Mouse (Mus musculus): ENCODE measurements around the gene Cdc34. TPM values are rescaled to one million over a fixed set of nuclear protein-coding genes. Genes with fewer than 3 reads are reported as not detected.

Gene Cdc34
- polyA plus RNA-seq, 1 experiment from 2014 or later = 213 TPM

GRCm38 (mm10) chr10:79668771-79669575 is 13.0 kb upstream of the Cdc34 start, which contains the start of gene Tpgs1:
Gene Tpgs1, plus strand, starts transcription at chr10:79669369.
- Histone ChIP-seq H3K4me3 (ENCODE audit: low read depth, low read length) (peak within 1 kb of the TSS; percentile 99), H3K9ac (ENCODE audit: low read depth, low read length) (peak within 1 kb of the TSS; percentile 86), H3K4me2 (peak within 1 kb of the TSS; percentile 91), H3K27ac (ENCODE audit: low read depth, low read length) (peak within 1 kb of the TSS; percentile 88), H3K4me1 (replicated peaks; ENCODE audit: control insufficient read depth, insufficient read depth, low read length) (peaks cover 13% of the 10 kb centered on the region), H3K27me3 (replicated peaks; ENCODE audit: control insufficient read depth, insufficient read depth, low read length) (no peaks in the 10 kb centered on the region), H3K36me3 (ENCODE audit: control insufficient read depth, insufficient read depth, low read length) (0 out of 2 replicates have a peak, but pooled peaks cover 2% of the 10 kb centered on the region), H3K9me3 (ENCODE audit: control insufficient read depth, low read length) (no peaks in the 10 kb centered on the region)
- under 1% methylated on average over 45 of the region's 45 CpGs for WGBS
- ATAC-seq (replicated peaks; ENCODE audit: low FRiP score) (peak; percentile 74), DNase-seq (ENCODE audit: low spot score) (peak; percentile 94)

- under 1% methylated on average over 47 of the region's 47 CpGs for WGBS
- DNase-seq (ENCODE audit: low spot score) (peak; percentile 88), ATAC-seq (replicated peaks; ENCODE audit: low FRiP score) (peak; percentile 58)
- H3K9ac ChIP-seq (ENCODE audit: low read depth, low read length) = peak overlapping the region; percentile 86
- no peaks in the 10 kb centered on the region for H3K9me3 ChIP-seq (ENCODE audit: control insufficient read depth, low read length)
- H3K27ac ChIP-seq (ENCODE audit: low read depth, low read length) = peak overlapping the region; percentile 88
- H3K27me3 ChIP-seq (replicated peaks; ENCODE audit: control insufficient read depth, insufficient read depth, low read length) = no peaks in the 10 kb centered on the region
- 0 out of 2 replicates have a peak, but pooled peaks cover 2% of the 10 kb centered on the region for H3K36me3 ChIP-seq (ENCODE audit: control insufficient read depth, insufficient read depth, low read length)
- peaks cover 10% of the 10 kb centered on the region for H3K4me1 ChIP-seq (replicated peaks; ENCODE audit: control insufficient read depth, insufficient read depth, low read length)
- peak overlapping the region; percentile 91 for H3K4me2 ChIP-seq
- peak overlapping the region; percentile 99 for H3K4me3 ChIP-seq (ENCODE audit: low read depth, low read length)
These were observed 12.4 kb upstream of the Cdc34 start for GRCm38 (mm10) chr10:79669576-79670057.

GRCm38 (mm10) chr10:79670071-79670888 is 11.7 kb upstream of the Cdc34 start:
- Histone ChIP-seq H3K36me3 (ENCODE audit: control insufficient read depth, insufficient read depth, low read length) (0 out of 2 replicates have a peak, but pooled peaks cover 2% of the 10 kb centered on the region), H3K9ac (ENCODE audit: low read depth, low read length) (peak overlapping the region; percentile 86), H3K4me3 (ENCODE audit: low read depth, low read length) (peak overlapping the region; percentile 99), H3K4me2 (peak overlapping the region; percentile 91), H3K27me3 (replicated peaks; ENCODE audit: control insufficient read depth, insufficient read depth, low read length) (no peaks in the 10 kb centered on the region), H3K27ac (ENCODE audit: low read depth, low read length) (0 out of 2 replicates have a peak overlapping the region, but pooled peaks have one; percentile 88), H3K9me3 (ENCODE audit: control insufficient read depth, low read length) (no peaks in the 10 kb centered on the region), H3K4me1 (replicated peaks; ENCODE audit: control insufficient read depth, insufficient read depth, low read length) (peaks cover 10% of the 10 kb centered on the region)
- WGBS = 34% methylated on average over 15 of the region's 15 CpGs
- no peak for DNase-seq (ENCODE audit: low spot score)
- peak; percentile 19; the same call in 1 of the 2 replicates for ATAC-seq (replicated peaks; ENCODE audit: low FRiP score)

- DNase-seq (ENCODE audit: low spot score) = no peak
- peaks cover 2% of the 10 kb centered on the region; the same call in 1 of the 2 replicates for H3K36me3 ChIP-seq (ENCODE audit: control insufficient read depth, insufficient read depth, low read length)
- H3K9me3 ChIP-seq (ENCODE audit: control insufficient read depth, low read length) = no peaks in the 10 kb centered on the region
- 67% methylated on average over 6 of the region's 6 CpGs for WGBS
- 0 out of 2 replicates have a peak overlapping the region, but pooled peaks have one; percentile 17 for H3K4me2 ChIP-seq
- H3K4me1 ChIP-seq (replicated peaks; ENCODE audit: control insufficient read depth, insufficient read depth, low read length) = peaks cover 10% of the 10 kb centered on the region
- no peak overlapping the region for H3K9ac ChIP-seq (ENCODE audit: low read depth, low read length)
- ATAC-seq (replicated peaks; ENCODE audit: low FRiP score) = no peak
- no peaks in the 10 kb centered on the region for H3K27me3 ChIP-seq (replicated peaks; ENCODE audit: control insufficient read depth, insufficient read depth, low read length)
- no peak overlapping the region for H3K27ac ChIP-seq (ENCODE audit: low read depth, low read length)
- H3K4me3 ChIP-seq (ENCODE audit: low read depth, low read length) = no peak overlapping the region
These were observed 10.5 kb upstream of the Cdc34 start for GRCm38 (mm10) chr10:79671396-79672087.

GRCm38 (mm10) chr10:79672088-79672455 is 9.9 kb upstream of the Cdc34 start:
- Histone ChIP-seq H3K27me3 (replicated peaks; ENCODE audit: control insufficient read depth, insufficient read depth, low read length) (no peaks in the 10 kb centered on the region), H3K9me3 (ENCODE audit: control insufficient read depth, low read length) (no peaks in the 10 kb centered on the region), H3K4me3 (ENCODE audit: low read depth, low read length) (no peak overlapping the region), H3K36me3 (ENCODE audit: control insufficient read depth, insufficient read depth, low read length) (peaks cover 2% of the 10 kb centered on the region; the same call in 1 of the 2 replicates), H3K9ac (ENCODE audit: low read depth, low read length) (no peak overlapping the region), H3K4me1 (replicated peaks; ENCODE audit: control insufficient read depth, insufficient read depth, low read length) (peaks cover 10% of the 10 kb centered on the region), H3K4me2 (no peak overlapping the region), H3K27ac (ENCODE audit: low read depth, low read length) (no peak overlapping the region)
- no peak for DNase-seq (ENCODE audit: low spot score)
- WGBS = 65% methylated on average over 3 of the region's 3 CpGs
- ATAC-seq (replicated peaks; ENCODE audit: low FRiP score) = no peak

GRCm38 (mm10) chr10:79673054-79673453 is 8.9 kb upstream of the Cdc34 start:
- ATAC-seq (replicated peaks; ENCODE audit: low FRiP score) (no peak), DNase-seq (ENCODE audit: low spot score) (no peak)
- no peak overlapping the region for H3K4me2 ChIP-seq
- H3K4me3 ChIP-seq (ENCODE audit: low read depth, low read length) = no peak overlapping the region
- no peak overlapping the region for H3K9ac ChIP-seq (ENCODE audit: low read depth, low read length)
- H3K9me3 ChIP-seq (ENCODE audit: control insufficient read depth, low read length) = no peaks in the 10 kb centered on the region
- no peaks in the 10 kb centered on the region for H3K27me3 ChIP-seq (replicated peaks; ENCODE audit: control insufficient read depth, insufficient read depth, low read length)
- peaks cover 10% of the 10 kb centered on the region for H3K4me1 ChIP-seq (replicated peaks; ENCODE audit: control insufficient read depth, insufficient read depth, low read length)
- H3K36me3 ChIP-seq (ENCODE audit: control insufficient read depth, insufficient read depth, low read length) = peaks cover 2% of the 10 kb centered on the region; the same call in 1 of the 2 replicates
- WGBS = 89% methylated on average over 3 of the region's 3 CpGs
- no peak overlapping the region for H3K27ac ChIP-seq (ENCODE audit: low read depth, low read length)

GRCm38 (mm10) chr10:79675346-79676035 is 6.5 kb upstream of the Cdc34 start:
- H3K36me3 ChIP-seq (ENCODE audit: control insufficient read depth, insufficient read depth, low read length) = peaks cover 2% of the 10 kb centered on the region; the same call in 1 of the 2 replicates
- no peak overlapping the region for H3K4me2 ChIP-seq
- no peak overlapping the region for H3K4me3 ChIP-seq (ENCODE audit: low read depth, low read length)
- no peaks in the 10 kb centered on the region for H3K27me3 ChIP-seq (replicated peaks; ENCODE audit: control insufficient read depth, insufficient read depth, low read length)
- H3K27ac ChIP-seq (ENCODE audit: low read depth, low read length) = no peak overlapping the region
- H3K4me1 ChIP-seq (replicated peaks; ENCODE audit: control insufficient read depth, insufficient read depth, low read length) = peaks cover 7% of the 10 kb centered on the region
- no peaks in the 10 kb centered on the region for H3K9me3 ChIP-seq (ENCODE audit: control insufficient read depth, low read length)
- ATAC-seq (replicated peaks; ENCODE audit: low FRiP score) (no peak), DNase-seq (ENCODE audit: low spot score) (no peak)
- WGBS = 56% methylated on average over 44 of the region's 44 CpGs
- H3K9ac ChIP-seq (ENCODE audit: low read depth, low read length) = no peak overlapping the region

Data from liver, embryonic 11.5 days (tissue).